Mouse (Mus musculus): ENCODE measurements around the gene Cry2.

DNA sequence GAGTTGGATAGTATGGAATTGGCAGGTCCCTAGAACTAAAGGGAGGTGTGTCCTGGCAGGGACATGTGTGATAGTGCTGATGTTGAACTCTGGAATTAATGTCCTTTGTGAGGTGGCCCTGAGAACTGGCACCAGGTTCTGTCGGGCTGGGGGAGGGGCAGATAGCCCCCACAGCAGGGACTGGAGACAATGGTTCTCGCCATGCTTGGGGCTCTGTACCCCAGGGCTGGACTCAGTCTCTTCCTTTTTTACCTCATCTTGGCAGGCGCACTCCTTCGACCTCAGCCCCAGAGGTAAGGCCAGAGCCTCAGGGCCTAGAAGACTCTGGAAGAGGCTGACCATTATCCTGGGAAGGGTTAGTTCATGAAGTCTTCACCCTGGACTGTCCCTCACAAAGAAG is 51.1 kb downstream of the Cry2 start:
- TF ChIP-seq POLR2A (IDR thresholded peaks at IDR 0.05; ENCODE audit: control insufficient read depth, low read depth, low read length) (peak; percentile 72; the same call in 1 of the 2 replicates), CTCF (IDR thresholded peaks at IDR 0.05; ENCODE audit: control insufficient read depth, insufficient read depth, insufficient replicate concordance, low read depth, low read length) (no peak)

Measured in testis, adult 2 months (tissue).